Mouse (Mus musculus) limb, embryonic 13.5 days (tissue): ENCODE measurements around the gene Micall2. TPM values are rescaled to one million over a fixed set of nuclear protein-coding genes. Genes with fewer than 3 reads are reported as not detected.

Source experiments
- ATAC-seq: fragments of 200-750 bp; cut with Nextera tagmentation; 2 replicates; pipeline ENCODE4 v1.8.0; 2017; ENCODE audit warnings: low read depth, moderate number of reproducible peaks, moderate TSS enrichment; ENCODE audit not compliant: low FRiP score
- H3K27ac ChIP-seq: fragments of 300-500 bp; sonication (generic); 2 replicates; pipeline ENCODE4 v1.5.1; 2015; ENCODE audit warnings: inconsistent platforms, mild to moderate bottlenecking, moderate library complexity
- H3K27me3 ChIP-seq: fragments of 300-500 bp; sonication (generic); 2 replicates; pipeline ENCODE4 v1.6.1; 2015; ENCODE audit warnings: mild to moderate bottlenecking, inconsistent platforms
- H3K36me3 ChIP-seq: fragments of 300-500 bp; sonication (generic); 2 replicates; pipeline ENCODE4 v1.6.1; 2015; ENCODE audit warnings: inconsistent platforms, mild to moderate bottlenecking, moderate library complexity
- H3K4me1 ChIP-seq: fragments of 300-500 bp; sonication (generic); 2 replicates; pipeline ENCODE4 v1.6.1; 2015; ENCODE audit warnings: inconsistent platforms
- H3K4me2 ChIP-seq: fragments of 300-500 bp; sonication (generic); replicated peaks from 2 replicates; pipeline ENCODE4 v1.6.1; 2015; ENCODE audit warnings: inconsistent platforms, mild to moderate bottlenecking, moderate library complexity
- H3K4me3 ChIP-seq: fragments of 300-500 bp; sonication (generic); 2 replicates; pipeline ENCODE4 v1.5.1; 2015; ENCODE audit warnings: moderate library complexity, mild to moderate bottlenecking, inconsistent platforms
- H3K9ac ChIP-seq: fragments of 300-500 bp; sonication (generic); 2 replicates; pipeline ENCODE4 v1.6.1; 2015; ENCODE audit warnings: mild to moderate bottlenecking, inconsistent platforms
- H3K9me3 ChIP-seq: fragments of 300-500 bp; sonication (generic); 2 replicates; pipeline ENCODE4 v1.6.1; 2016; ENCODE audit warnings: inconsistent platforms
- WGBS: fragments of 180-500 bp; shearing (Covaris S2); methylation state at CpG from one replicate; pipeline ENCODE4 v1.1.7; 2015; 5-methylcytosine and 5-hydroxymethylcytosine counted together
- polyA plus RNA-seq: library from polyadenylated mRNA; unstranded; fragments of >200 nt; fragmentation: Nextera tagmentation; extraction: Ambion mirVana; gene quantifications from 2 replicates; pipeline ENCODE4 v1.2.1, GENCODE M21; 2015

The Micall2 gene
- polyA plus RNA-seq, 1 experiment from 2014 or later, result 5.4 TPM

DNA sequence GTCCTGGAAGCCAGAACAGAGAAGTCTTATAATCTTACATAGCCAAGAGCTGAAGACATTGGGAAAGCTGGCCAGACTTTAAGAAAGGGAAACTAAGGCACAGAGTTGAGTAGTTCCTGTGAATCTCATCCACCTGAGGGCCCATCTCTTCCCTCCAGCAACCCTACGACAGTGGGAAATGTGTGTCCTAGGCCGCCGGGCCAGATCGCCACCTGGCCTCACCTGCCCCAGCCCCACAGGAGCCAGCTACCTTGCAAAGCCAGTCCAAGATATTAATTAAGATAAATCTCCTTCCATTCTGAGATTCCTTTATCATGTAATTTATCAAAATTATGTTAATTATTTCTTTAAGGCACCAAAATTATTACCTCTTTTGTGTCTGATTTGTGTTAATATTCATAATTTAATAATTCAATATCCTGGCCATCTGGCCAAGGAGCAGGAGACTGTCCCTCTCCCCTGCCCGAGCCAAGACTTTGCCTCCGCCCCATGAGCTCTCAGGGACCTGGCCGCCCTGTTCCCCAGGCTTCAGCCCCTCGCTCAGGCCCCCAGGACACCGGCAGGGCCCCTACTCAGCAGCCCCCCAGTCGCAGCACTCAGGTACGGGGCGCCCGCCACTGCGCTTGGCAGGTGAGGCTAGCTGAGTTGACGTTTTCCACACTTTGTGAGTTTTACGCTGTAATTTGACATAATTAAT is 41.7 kb downstream of the Micall2 start:
- Histone ChIP-seq H3K27me3 (peaks cover 10% of the 10 kb centered on the region), H3K4me2 (peak overlapping the region; percentile 50), H3K9me3 (no peaks in the 10 kb centered on the region), H3K4me1 (peaks cover 7% of the 10 kb centered on the region), H3K4me3 (no peak overlapping the region; the same call in 1 of the 2 replicates), H3K9ac (no peak overlapping the region), H3K36me3 (no peaks in the 10 kb centered on the region), H3K27ac (no peak overlapping the region)
- ATAC-seq, result no peak; the same call in 1 of the 2 replicates
- 49% methylated on average over 16 of the region's 16 CpGs for WGBS

DNA sequence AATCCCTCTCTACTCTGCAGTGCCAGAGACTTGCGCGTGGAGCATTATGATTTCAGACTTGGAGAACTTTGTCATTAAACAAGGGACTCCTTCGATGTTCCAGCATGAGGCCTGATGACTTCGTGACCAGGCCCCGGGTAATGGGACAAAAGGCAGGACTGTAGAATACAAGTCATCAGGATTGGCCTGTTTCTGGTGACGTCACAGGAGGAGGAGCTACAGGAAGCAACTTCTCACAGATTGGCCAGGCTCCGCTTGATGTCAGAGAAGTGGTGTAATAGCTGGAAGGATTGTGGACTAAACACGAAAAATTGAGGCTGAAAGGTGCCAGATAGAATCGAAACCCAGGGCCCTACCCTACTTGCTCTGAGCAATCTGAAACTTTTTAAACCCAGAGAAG is 45.3 kb downstream of the Micall2 start:
- H3K4me1 ChIP-seq, result peaks cover 19% of the 10 kb centered on the region
- H3K9ac ChIP-seq, result no peak overlapping the region
- no peaks in the 10 kb centered on the region for H3K36me3 ChIP-seq
- no peak overlapping the region for H3K27ac ChIP-seq
- H3K4me2 ChIP-seq, result no peak overlapping the region
- H3K9me3 ChIP-seq, result no peaks in the 10 kb centered on the region
- 79% methylated on average over 9 of the region's 9 CpGs for WGBS
- peaks cover 30% of the 10 kb centered on the region for H3K27me3 ChIP-seq
- no peak for ATAC-seq
- no peak overlapping the region for H3K4me3 ChIP-seq

DNA sequence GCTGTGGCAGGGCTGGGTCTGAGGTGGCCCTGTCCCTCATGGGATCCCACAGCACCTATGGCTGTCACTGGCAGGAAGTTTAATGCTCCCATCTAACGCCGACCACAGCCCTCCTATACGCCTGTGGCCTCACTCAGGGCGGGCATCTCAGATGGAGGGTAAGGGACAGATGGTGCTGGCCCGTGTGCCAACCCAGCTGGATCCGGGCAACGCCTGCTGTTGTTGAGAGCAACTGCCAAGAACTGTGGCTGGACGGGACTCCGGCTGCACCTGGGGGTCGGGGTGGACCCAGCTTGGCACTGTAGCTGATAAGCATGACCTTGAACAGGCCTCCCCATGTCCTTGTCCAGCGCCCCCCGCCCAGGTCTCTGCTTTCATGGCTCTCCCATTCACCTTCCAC is 47.8 kb downstream of the Micall2 start:
- Histone ChIP-seq H3K27ac (no peak overlapping the region), H3K4me3 (no peak overlapping the region), H3K9me3 (no peaks in the 10 kb centered on the region), H3K4me2 (no peak overlapping the region), H3K36me3 (no peaks in the 10 kb centered on the region), H3K4me1 (peaks cover 12% of the 10 kb centered on the region), H3K9ac (no peak overlapping the region), H3K27me3 (peaks cover 46% of the 10 kb centered on the region)
- no peak for ATAC-seq
- 81% methylated on average over 12 of the region's 12 CpGs for WGBS

DNA sequence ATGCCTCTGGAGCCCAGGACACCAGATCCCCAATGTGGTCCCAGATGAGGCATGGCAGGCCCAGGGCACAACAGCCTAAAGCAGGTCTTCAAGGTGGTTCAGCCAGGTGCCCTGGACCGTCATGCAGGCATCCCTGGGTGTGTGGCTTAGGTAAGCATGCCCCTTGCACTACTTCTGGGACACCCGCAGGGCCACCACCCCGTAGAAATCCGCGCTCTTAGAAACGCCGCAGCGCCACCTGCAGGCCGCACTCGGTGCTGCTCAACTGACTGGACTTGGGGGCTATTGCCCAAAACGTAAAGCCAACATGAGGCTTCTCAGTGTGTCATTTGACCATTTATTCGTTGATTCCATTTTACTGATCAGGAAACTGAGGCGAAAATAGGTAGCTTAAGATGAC is 48.5 kb downstream of the Micall2 start:
- Histone ChIP-seq H3K27me3 (peaks cover 50% of the 10 kb centered on the region), H3K4me2 (no peak overlapping the region), H3K27ac (no peak overlapping the region), H3K9ac (no peak overlapping the region), H3K4me1 (peaks cover 17% of the 10 kb centered on the region), H3K36me3 (no peaks in the 10 kb centered on the region), H3K9me3 (no peaks in the 10 kb centered on the region), H3K4me3 (no peak overlapping the region)
- 9% methylated on average over 13 of the region's 13 CpGs for WGBS
- no peak for ATAC-seq

DNA sequence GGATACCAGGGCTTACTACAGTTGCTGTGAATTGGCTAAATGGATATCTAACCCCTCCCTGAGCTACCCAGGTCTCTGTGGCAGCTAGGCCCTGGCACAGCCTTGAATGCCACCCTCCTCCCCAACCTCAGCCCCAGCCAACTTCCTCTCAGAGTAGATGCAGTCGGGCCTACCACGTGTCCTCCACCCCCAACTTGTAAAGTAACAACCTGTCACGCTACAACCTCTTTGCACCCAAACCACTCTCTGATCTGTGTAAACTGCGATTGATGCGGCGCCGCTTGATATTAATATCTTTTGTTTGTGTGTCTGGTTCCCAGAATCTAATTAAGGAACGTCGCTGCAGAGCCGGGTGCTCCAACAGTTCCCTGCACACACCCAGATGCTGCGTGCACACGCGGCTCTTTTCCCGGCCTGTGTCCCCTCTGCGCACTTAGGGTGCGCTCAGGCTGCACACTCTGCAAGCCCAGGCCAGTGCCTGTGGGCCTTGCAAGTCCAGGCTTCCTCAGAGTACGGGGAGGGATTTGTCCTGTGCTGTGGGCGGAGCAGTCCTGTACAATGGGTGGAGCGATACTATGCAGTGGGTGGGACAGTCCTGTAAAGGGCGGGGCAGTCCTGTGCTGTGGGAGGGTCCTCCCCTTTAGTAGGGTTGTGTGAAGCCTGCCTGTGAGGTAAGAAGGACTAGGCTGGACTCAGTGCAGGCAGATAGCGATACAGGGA is 49.4 kb downstream of the Micall2 start:
- peaks cover 57% of the 10 kb centered on the region for H3K27me3 ChIP-seq
- ATAC-seq, result peak; percentile 84
- no peaks in the 10 kb centered on the region for H3K36me3 ChIP-seq
- H3K9ac ChIP-seq, result peak overlapping the region; percentile 39; the same call in 1 of the 2 replicates
- no peak overlapping the region for H3K4me3 ChIP-seq
- H3K4me1 ChIP-seq, result peaks cover 27% of the 10 kb centered on the region
- peak overlapping the region; percentile 39 for H3K4me2 ChIP-seq
- WGBS, result 22% methylated on average over 21 of the region's 21 CpGs
- no peak overlapping the region; the same call in none of the 2 replicates for H3K27ac ChIP-seq
- H3K9me3 ChIP-seq, result no peaks in the 10 kb centered on the region

DNA sequence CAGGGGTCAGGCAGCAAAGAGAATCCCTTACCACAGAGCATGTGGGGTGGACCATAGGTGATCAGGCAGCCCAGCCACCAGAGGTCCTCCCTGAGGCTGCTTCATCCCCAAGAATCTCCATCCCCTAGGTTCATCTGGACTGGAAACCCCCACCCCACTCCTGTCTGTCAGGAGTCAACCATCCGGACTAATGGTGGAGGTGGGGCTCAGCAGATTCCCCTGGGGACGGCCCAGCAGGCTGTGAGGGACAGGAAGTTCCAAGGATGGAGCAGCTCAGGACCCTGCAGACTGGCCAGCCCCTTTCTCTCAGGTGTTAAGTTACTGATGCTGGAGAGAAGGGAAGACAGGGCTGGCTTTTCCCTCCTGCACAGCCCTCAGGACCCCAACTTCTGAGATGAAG is 52.9 kb downstream of the Micall2 start:
- peaks cover 75% of the 10 kb centered on the region for H3K27me3 ChIP-seq
- H3K9ac ChIP-seq, result no peak overlapping the region
- H3K9me3 ChIP-seq, result no peaks in the 10 kb centered on the region
- H3K4me3 ChIP-seq, result no peak overlapping the region
- H3K4me2 ChIP-seq, result no peak overlapping the region
- peaks cover 31% of the 10 kb centered on the region for H3K4me1 ChIP-seq
- WGBS, result 3% methylated on average over 2 of the region's 2 CpGs
- H3K36me3 ChIP-seq, result no peaks in the 10 kb centered on the region
- no peak overlapping the region for H3K27ac ChIP-seq
- ATAC-seq, result no peak

DNA sequence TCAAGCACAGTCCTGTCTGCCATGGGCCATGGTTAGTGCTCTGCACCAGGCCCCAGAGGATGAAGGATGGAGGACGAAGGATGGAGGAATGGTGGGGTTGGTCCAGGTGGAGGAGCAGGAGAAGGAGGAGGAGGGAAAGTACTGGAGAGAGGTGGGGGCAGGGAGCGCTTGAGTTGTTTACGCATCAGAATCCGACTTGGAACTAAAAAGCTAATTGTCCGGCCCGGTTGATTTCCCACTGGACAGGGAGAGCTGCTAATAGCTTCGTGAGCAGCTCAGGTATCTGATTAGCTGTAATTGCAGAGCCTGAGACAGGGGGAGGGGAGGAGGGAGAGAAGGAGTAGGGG is 53.5 kb downstream of the Micall2 start:
- H3K9me3 ChIP-seq, result no peaks in the 10 kb centered on the region
- H3K36me3 ChIP-seq, result no peaks in the 10 kb centered on the region
- peaks cover 31% of the 10 kb centered on the region for H3K4me1 ChIP-seq
- H3K27ac ChIP-seq, result no peak overlapping the region; the same call in 1 of the 2 replicates
- H3K9ac ChIP-seq, result no peak overlapping the region
- ATAC-seq, result no peak
- WGBS, result 5% methylated on average over 7 of the region's 7 CpGs
- peak overlapping the region; percentile 34 for H3K4me2 ChIP-seq
- no peak overlapping the region for H3K4me3 ChIP-seq
- peaks cover 74% of the 10 kb centered on the region for H3K27me3 ChIP-seq

DNA sequence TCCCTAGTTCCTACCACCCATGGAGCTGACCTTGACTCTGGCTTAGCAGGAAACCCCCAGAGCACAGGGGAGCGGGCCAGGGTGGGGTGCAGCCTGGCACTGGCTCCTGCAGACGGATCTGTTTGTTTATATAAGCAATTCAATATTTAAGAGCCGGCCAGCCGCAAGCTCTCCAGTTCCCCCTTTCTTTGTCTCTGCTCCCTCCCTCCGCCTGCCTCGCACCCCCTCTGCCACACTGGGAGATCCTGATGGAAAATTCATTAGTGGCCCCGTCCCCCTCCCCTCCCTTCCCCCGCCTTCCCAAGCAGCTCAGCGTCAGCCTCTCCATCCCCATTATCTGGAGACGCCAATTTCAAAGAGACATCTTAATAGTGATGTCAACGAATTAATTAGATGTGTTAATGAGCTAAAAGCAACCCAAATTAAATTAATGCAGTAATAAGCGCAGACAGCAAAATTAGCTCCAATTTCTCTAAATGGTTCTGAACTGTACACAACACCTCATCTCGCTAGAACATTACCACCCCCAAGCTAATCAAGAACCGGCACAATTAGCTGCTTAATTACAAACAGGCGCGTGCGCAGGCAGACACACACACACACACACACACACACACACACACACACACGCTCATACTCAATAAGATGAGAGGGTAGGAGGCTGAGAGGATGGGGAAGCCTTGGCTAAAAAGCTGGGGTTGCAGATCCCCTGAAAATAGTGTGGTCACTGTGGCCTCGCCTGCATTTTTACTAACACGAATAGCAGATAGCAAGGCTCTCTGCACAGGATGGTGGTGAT is 54.1 kb downstream of the Micall2 start:
- 3% methylated on average over 20 of the region's 20 CpGs for WGBS

DNA sequence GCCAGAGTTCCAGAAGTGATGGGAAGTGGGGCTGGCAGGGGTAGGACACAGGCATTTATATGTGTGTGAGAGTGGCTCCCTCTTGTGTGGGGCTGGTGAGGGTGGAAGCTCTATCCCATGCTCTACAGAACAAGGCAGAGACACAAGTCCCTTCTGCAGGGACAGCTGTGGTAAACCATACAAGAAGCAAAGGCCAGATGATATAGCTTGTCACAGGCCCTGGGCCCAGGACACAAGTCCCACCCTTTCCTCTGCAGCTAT is 60.5 kb downstream of the Micall2 start:
- no peak overlapping the region for H3K4me2 ChIP-seq
- H3K36me3 ChIP-seq, result no peaks in the 10 kb centered on the region
- peaks cover 85% of the 10 kb centered on the region for H3K27me3 ChIP-seq
- ATAC-seq, result no peak
- H3K27ac ChIP-seq, result no peak overlapping the region
- H3K4me3 ChIP-seq, result no peak overlapping the region
- no peak overlapping the region for H3K9ac ChIP-seq
- peaks cover 8% of the 10 kb centered on the region; the same call in 1 of the 2 replicates for H3K4me1 ChIP-seq
- H3K9me3 ChIP-seq, result no peaks in the 10 kb centered on the region

More for the DNA sequence above, 54.1 kb downstream of the Micall2 start:
- peaks cover 72% of the 10 kb centered on the region for H3K27me3 ChIP-seq
- no peak overlapping the region for H3K9ac ChIP-seq
- H3K27ac ChIP-seq, result no peak overlapping the region; the same call in 1 of the 2 replicates
- peak overlapping the region; percentile 34 for H3K4me2 ChIP-seq
- ATAC-seq, result peak; percentile 20; the same call in 1 of the 2 replicates
- no peaks in the 10 kb centered on the region for H3K9me3 ChIP-seq
- peaks cover 30% of the 10 kb centered on the region for H3K4me1 ChIP-seq
- H3K36me3 ChIP-seq, result no peaks in the 10 kb centered on the region
- H3K4me3 ChIP-seq, result no peak overlapping the region

DNA sequence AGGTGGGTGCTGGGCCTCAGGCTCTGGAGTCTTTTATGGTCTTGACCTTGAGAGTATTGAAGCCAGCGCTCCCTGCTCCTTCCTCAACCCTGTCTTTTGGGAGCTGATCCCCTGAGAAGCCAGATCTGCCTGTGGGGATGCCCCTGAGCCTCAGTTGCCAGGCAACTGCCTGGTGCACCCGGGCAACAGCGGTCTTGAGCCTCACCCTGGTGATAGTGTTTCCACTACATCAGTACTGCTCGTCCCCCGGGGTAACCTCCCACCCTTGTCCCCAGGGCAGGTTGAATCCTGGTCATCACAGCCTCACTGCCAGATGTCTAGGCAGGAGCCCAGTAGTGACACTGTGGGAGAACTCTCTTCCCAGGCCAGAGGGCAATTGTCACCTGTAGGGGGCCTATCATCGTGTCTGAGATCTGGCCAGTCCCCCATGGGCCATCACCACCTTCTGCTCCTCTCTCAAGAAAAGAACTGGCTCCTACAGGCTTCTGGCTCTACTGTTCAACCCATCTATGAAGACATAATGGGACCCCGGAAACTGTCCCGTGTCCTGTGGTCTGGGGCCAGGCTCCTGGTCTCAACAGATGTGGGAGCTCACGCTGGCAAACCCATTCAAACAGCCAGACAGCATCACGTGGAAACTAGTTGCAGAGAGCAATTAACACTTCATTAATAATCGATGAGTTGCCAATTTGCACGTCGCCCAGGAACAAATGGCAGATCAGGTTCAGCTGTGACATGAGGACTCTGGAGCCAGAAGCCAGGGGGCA is 61.0 kb downstream of the Micall2 start:
- ATAC-seq, result no peak; the same call in 1 of the 2 replicates
- no peak overlapping the region for H3K4me2 ChIP-seq
- 22% methylated on average over 13 of the region's 13 CpGs for WGBS
- H3K36me3 ChIP-seq, result no peaks in the 10 kb centered on the region
- peaks cover 88% of the 10 kb centered on the region for H3K27me3 ChIP-seq
- no peak overlapping the region for H3K27ac ChIP-seq
- H3K4me3 ChIP-seq, result no peak overlapping the region
- H3K4me1 ChIP-seq, result peaks cover 8% of the 10 kb centered on the region; the same call in 1 of the 2 replicates
- no peaks in the 10 kb centered on the region for H3K9me3 ChIP-seq
- H3K9ac ChIP-seq, result no peak overlapping the region

DNA sequence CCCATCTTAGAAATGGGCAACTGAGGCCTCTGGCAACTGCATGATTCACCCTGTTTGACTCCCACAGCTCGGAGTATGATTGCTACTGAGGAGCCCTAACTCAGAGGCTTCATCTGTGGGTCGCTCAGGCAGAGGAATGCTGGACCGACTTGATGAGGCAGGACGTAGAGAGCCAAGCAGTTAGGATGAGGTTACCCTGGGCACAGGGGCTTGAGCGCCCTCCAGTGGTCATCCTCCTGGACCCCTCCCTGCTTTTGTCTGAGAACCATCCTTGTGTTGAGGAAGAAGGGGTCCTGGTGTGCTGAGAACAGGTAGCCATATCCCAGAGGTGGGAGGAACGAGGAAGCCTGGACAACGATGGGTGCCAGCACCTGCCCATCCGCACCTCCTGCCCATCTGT is 66.8 kb downstream of the Micall2 start:
- 9% methylated on average over 8 of the region's 8 CpGs for WGBS
- peaks cover 26% of the 10 kb centered on the region for H3K4me1 ChIP-seq

More for the DNA sequence above, 66.8 kb downstream of the Micall2 start:
- Histone ChIP-seq H3K9me3 (no peaks in the 10 kb centered on the region), H3K9ac (0 out of 2 replicates have a peak overlapping the region, but pooled peaks have one; percentile 31), H3K27me3 (peaks cover 94% of the 10 kb centered on the region), H3K4me3 (no peak overlapping the region), H3K4me2 (no peak overlapping the region), H3K36me3 (no peaks in the 10 kb centered on the region), H3K27ac (no peak overlapping the region)
- ATAC-seq, result no peak
